Mouse (Mus musculus): ENCODE data around the gene Trim56. TPM values are rescaled to one million over a fixed set of nuclear protein-coding genes. Genes with fewer than 3 reads are reported as not detected.

The Trim56 gene
- polyA plus RNA-seq, 1 experiment: 9.8 TPM

DNA sequence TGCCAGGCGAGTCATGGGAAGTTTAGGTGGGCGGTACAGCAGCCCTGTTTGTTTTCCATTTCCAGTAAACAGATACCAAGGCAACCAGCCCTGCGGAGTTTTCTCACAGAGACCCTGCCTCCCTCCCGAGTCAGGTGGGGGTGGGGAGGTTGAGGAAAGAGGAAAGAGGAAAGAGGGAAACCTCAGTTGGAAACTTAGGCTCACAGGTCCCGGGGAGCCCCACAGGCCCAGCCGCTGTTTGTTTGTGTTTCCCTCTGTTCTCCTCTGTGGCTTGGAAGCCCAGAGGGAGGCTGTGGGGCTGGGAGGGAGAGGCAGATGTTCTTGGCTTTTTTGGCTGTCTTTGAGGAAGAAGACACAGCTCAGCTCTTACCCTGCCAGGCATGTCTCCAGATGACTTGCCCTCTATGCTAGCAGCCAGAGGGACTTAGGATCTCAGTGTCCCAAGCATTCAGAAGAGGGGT is 41.8 kb downstream of the Trim56 start:
- Histone ChIP-seq H3K27ac (replicated peaks; ENCODE audit: low read depth, low read length) (peak overlapping the region; percentile 64), H3K4me3 (ENCODE audit: insufficient read depth, low read depth, low read length) (no peak overlapping the region), H3K4me1 (ENCODE audit: control insufficient read depth, insufficient read depth, insufficient read length, low read length) (peaks cover 33% of the 10 kb centered on the region)

DNA sequence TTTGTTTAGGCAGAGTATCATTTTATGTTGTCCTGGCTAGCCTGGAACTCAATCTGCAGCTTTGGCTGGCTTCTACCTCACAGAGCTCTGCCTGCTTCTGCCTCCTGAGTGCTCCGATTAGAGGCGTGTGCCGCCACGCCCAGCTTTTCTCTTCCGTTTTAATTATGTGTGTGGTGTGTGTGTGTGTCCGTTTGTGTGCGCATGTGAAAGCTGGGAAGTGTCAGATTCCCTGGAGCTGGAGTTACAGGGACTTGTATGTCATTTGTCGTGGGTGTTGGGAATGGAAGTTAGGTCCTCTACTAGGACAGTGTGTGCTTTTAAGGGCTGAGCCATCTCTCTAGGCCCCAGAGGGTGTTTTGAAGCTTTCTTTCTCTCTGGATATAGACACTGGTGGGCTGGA is 42.9 kb downstream of the Trim56 start:
- H3K27ac ChIP-seq (replicated peaks; ENCODE audit: low read depth, low read length): peak overlapping the region; percentile 91
- peaks cover 25% of the 10 kb centered on the region for H3K4me1 ChIP-seq (ENCODE audit: control insufficient read depth, insufficient read depth, insufficient read length, low read length)
- no peak overlapping the region for H3K4me3 ChIP-seq (ENCODE audit: insufficient read depth, low read depth, low read length)

DNA sequence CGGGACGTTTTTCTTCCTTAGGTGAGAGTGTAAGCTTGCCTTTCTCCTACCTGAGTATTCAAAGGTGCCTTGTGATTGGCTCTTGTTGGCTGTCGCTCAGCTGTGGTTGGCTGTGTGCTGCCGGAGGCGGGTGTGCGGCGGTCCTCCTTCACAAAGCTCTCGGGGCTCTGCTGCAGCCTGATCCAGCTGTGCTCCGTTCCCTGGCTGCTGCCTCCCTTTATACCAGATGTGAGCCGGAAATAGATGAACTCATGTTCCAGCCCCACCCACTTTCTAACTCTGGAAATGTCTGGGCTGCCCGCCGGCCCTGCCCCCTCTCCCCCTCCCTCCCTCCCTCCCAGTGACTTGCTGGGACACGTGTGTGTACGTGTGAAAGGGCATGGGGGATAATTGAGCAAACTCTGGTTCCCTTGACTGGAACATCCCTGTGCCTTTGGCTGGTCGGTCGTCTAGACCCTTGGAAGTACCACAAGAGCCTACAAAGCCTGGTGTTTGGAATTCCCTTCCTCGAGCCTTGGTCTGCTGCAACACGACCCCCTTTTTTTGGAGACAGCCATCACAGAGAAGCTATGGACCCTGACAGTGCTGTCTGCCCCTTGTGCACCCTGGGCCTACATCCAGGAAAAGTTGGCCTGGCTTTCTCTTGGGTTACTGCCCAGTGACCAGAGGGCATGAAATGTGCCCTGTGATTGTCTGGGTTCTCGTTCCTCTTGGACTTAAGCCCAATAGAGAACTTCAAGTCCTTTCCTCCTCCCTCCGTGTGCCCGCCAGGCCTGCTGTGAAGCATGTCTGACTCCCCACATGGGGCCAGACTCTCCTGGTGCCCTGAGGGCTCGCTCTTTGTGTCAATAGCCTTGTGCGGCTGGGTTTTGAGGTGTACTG is 43.7 kb downstream of the Trim56 start, which contains the start of gene Serpine1:
Serpine1 (minus strand) TSS at position 190 of the 882 bp plus-strand sequence.
- H3K4me1 ChIP-seq (ENCODE audit: control insufficient read depth, insufficient read depth, insufficient read length, low read length): peaks cover 20% of the 10 kb centered on the region
- H3K27ac ChIP-seq (replicated peaks; ENCODE audit: low read depth, low read length): peak within 1 kb of the TSS; percentile 97
- H3K4me3 ChIP-seq (ENCODE audit: insufficient read depth, low read depth, low read length): peak within 1 kb of the TSS; percentile 43

DNA sequence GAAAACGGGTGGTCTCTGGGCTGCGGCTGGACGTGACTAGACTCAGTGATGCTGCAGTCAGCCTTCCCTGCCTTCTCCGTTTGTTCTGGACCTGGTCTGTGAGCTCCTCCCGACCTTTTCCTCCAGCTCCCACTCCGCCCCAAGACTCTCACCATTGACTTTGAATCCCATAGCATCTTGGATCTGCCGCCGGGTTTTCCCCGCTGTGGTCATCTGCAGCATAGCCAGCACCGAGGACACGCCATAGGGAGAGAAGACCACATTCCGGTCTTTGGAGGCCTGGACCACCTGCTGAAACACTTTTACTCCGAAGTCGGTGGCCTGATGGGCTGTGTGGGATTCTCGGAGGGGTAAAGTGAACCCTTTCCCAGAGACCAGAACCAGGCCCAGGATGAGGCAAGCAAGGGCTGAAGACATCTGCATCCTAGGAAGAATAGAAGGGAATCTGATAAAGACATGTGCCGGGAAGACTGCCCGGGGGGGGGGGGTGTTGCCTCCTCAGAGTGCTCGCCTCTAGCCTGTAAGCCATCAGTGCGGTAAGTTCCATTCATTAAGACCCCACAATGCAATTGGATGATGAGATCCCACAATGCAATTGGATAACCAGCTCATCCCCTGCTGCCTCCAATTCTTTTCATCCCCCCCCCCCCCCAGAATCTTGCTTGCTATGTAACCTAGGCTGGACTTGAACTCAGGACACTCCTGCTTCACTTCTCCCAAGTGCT is 45.0 kb downstream of the Trim56 start:
- H3K4me3 ChIP-seq (ENCODE audit: insufficient read depth, low read depth, low read length): peak overlapping the region; percentile 43; the same call in 1 of the 2 replicates
- H3K27ac ChIP-seq (replicated peaks; ENCODE audit: low read depth, low read length): no peak overlapping the region
- H3K4me1 ChIP-seq (ENCODE audit: control insufficient read depth, insufficient read depth, insufficient read length, low read length): peaks cover 15% of the 10 kb centered on the region

DNA sequence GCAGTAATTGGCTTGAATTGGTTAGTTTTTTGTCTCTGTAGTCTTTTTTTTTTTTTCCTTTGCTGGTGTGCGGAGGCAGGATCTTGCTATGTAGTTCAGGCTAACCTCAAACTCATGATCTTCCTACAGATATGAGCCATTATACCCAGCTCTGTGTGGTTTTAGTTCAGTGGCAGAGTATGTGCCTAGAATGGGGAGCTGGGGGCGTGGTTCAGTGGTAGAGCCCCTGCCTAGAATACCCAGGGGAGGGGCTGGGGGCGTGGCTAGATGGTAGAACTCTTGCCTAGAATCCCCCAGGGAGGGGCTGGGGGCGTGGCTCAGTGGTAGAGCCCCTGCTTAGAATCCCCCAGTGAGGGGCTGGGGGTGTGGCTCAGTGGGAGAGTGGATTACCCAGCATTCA is 47.3 kb downstream of the Trim56 start:
- no peak overlapping the region for H3K27ac ChIP-seq (replicated peaks; ENCODE audit: low read depth, low read length)

DNA sequence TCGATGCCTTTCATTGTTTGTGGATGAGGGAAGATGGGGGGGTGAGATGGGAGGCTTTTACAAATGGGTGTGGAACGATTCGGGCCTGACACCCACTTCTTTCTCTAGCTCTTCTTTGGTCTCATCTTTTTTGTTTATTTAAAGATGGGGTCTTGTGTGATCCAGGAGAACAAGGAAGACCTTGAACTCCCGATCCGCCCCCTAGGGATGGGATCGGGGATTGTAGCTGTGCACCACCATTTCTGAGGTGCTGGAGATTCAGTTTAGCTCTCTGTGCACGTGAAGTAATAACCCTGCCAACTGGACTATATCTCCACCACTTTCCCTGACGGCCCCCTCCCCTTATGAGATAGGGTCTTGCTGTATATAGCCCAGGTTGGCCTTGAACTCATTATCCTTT is 50.1 kb downstream of the Trim56 start:
- no peak overlapping the region for H3K4me3 ChIP-seq (ENCODE audit: insufficient read depth, low read depth, low read length)
- no peak overlapping the region for H3K27ac ChIP-seq (replicated peaks; ENCODE audit: low read depth, low read length)
- H3K4me1 ChIP-seq (ENCODE audit: control insufficient read depth, insufficient read depth, insufficient read length, low read length): no peaks in the 10 kb centered on the region; the same call in 1 of the 2 replicates

More for the DNA sequence above, 47.3 kb downstream of the Trim56 start:
- Histone ChIP-seq H3K4me3 (ENCODE audit: insufficient read depth, low read depth, low read length) (no peak overlapping the region), H3K4me1 (ENCODE audit: control insufficient read depth, insufficient read depth, insufficient read length, low read length) (peaks cover 3% of the 10 kb centered on the region)

DNA sequence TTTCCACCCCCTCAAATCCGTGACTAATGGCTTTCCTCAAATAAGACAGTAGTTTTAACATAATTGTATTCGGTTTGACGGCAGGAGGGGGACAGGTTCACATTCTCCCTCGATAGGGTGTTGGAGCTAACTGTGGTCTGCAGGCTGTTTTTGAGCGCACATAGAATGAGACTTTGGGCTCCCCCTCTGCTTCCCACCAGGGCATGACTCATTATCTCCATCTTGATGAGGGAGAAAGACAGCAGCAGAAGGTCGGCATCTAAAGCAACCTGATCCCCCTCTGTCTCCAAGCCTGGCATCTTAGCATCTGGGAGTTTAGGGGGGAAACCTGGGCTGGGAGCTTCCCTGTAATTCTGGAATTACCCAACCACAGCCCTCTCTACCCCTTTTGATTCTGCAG is 50.6 kb downstream of the Trim56 start:
- Histone ChIP-seq H3K4me1 (ENCODE audit: control insufficient read depth, insufficient read depth, insufficient read length, low read length) (no peaks in the 10 kb centered on the region), H3K27ac (replicated peaks; ENCODE audit: low read depth, low read length) (no peak overlapping the region), H3K4me3 (ENCODE audit: insufficient read depth, low read depth, low read length) (no peak overlapping the region)

DNA sequence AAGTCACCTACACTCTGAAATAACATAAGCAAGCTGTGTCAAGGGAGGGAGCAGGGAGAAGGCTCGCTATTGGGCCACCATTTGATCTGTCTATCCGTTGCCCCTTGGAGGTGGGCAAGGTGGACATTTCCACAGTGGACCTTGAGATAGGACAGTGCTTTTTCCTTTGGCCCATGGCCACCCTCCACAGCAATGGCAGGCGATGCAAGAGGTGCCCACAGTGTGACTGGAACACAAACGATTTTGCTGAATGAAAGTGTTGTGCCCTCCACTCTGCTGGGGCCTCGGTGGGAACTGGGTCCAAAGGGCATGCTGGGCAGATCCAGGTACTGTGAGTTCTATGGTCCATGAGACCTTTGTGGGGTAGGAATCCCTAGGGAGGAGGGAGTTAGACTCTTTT is 53.4 kb downstream of the Trim56 start:
- Histone ChIP-seq H3K27ac (replicated peaks; ENCODE audit: low read depth, low read length) (no peak overlapping the region), H3K4me1 (ENCODE audit: control insufficient read depth, insufficient read depth, insufficient read length, low read length) (no peaks in the 10 kb centered on the region)

DNA sequence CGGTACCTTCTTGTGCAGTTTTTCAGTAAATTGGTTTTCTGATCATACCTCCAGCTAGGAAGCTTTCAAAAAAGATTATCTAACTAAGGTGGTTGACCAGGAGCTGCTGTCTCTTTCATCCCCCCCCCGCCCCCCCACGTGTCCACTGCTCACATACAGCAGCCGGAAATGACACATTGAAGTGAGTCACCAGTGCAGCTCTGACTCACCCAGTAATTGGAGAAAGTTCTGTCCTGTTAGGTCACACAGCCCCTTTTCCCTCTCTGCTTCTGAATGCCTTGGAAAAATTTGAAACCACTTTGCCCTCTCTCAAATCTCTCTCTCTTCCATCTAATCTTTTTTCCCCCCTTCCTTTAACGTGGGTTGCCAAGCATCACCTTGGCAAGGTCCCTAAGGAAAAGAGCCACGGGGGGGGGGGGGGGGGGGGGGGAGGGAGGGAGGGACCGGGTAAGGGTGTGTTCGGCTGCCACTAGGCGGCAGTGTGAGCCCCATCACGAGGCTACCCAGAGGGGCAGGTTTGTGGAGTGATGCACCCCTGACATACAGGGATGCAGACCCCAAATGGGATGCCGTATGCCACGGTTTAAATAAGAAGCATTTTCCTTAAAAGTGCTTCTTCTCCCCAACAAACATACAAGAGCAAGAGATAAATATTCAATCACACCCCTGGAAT is 54.1 kb downstream of the Trim56 start:
- Histone ChIP-seq H3K4me1 (ENCODE audit: control insufficient read depth, insufficient read depth, insufficient read length, low read length) (no peaks in the 10 kb centered on the region), H3K27ac (replicated peaks; ENCODE audit: low read depth, low read length) (no peak overlapping the region), H3K4me3 (ENCODE audit: insufficient read depth, low read depth, low read length) (no peak overlapping the region)

More for the DNA sequence above, 53.4 kb downstream of the Trim56 start:
- H3K4me3 ChIP-seq (ENCODE audit: insufficient read depth, low read depth, low read length): no peak overlapping the region

Other genes with a start within 250 kb of the Trim56 start
- not detected in 2 replicates for gene Col26a1, start 233.0 kb downstream of the Trim56 start, polyA plus RNA-seq (2012; ENCODE audit: insufficient read depth, insufficient read length, missing spikeins)
- 13.4 and 14.6 TPM in 2 replicates for gene Ift22, start 208.1 kb downstream of the Trim56 start, polyA plus RNA-seq (2012; ENCODE audit: insufficient read depth, insufficient read length, missing spikeins)
- gene Fis1, start 162.9 kb downstream of the Trim56 start, polyA plus RNA-seq (2012; ENCODE audit: insufficient read depth, insufficient read length, missing spikeins): 128 and 153 TPM in 2 replicates
- gene Cldn15, start 149.6 kb downstream of the Trim56 start, polyA plus RNA-seq (2012; ENCODE audit: insufficient read depth, insufficient read length, missing spikeins): 4.6 and 10.2 TPM in 2 replicates
- gene Plod3, start 129.2 kb downstream of the Trim56 start, polyA plus RNA-seq (2012; ENCODE audit: insufficient read depth, insufficient read length, missing spikeins): 15.4 and 16.0 TPM in 2 replicates
- gene Znhit1, start 128.2 kb downstream of the Trim56 start, polyA plus RNA-seq (2012; ENCODE audit: insufficient read depth, insufficient read length, missing spikeins): 76.0 and 101 TPM in 2 replicates
- not detected in 2 replicates for gene Vgf, start 89.8 kb downstream of the Trim56 start, polyA plus RNA-seq (2012; ENCODE audit: insufficient read depth, insufficient read length, missing spikeins)
- 69.0 and 73.6 TPM in 2 replicates for gene Ap1s1, start 70.1 kb downstream of the Trim56 start, polyA plus RNA-seq (2012; ENCODE audit: insufficient read depth, insufficient read length, missing spikeins)
- 4.1 and 9.6 TPM in 2 replicates for gene Serpine1, start 43.9 kb downstream of the Trim56 start, polyA plus RNA-seq (2012; ENCODE audit: insufficient read depth, insufficient read length, missing spikeins)
- gene Muc3, start 33.1 kb upstream of the Trim56 start, polyA plus RNA-seq (2012; ENCODE audit: insufficient read depth, insufficient read length, missing spikeins): not detected in 2 replicates
- gene Muc3a, start 96.2 kb upstream of the Trim56 start, polyA plus RNA-seq (2012; ENCODE audit: insufficient read depth, insufficient read length, missing spikeins): not detected in 2 replicates
- 0.75 TPM in 1 of 2 replicates, not detected in the other for gene Ache, start 171.3 kb upstream of the Trim56 start, polyA plus RNA-seq (2012; ENCODE audit: insufficient read depth, insufficient read length, missing spikeins)
- gene Ufsp1, start 178.4 kb upstream of the Trim56 start, polyA plus RNA-seq (2012; ENCODE audit: insufficient read depth, insufficient read length, missing spikeins): 7.4 and 11.4 TPM in 2 replicates
- 31.0 and 45.4 TPM in 2 replicates for gene Srrt, start 191.5 kb upstream of the Trim56 start, polyA plus RNA-seq (2012; ENCODE audit: insufficient read depth, insufficient read length, missing spikeins)
- gene Trip6, start 198.2 kb upstream of the Trim56 start, polyA plus RNA-seq (2012; ENCODE audit: insufficient read depth, insufficient read length, missing spikeins): 13.1 and 20.6 TPM in 2 replicates
- 2.5 and 5.2 TPM in 2 replicates for gene Slc12a9, start 217.4 kb upstream of the Trim56 start, polyA plus RNA-seq (2012; ENCODE audit: insufficient read depth, insufficient read length, missing spikeins)
- 10.3 and 10.4 TPM in 2 replicates for gene Ephb4, start 233.9 kb upstream of the Trim56 start, polyA plus RNA-seq (2012; ENCODE audit: insufficient read depth, insufficient read length, missing spikeins)